Mouse (Mus musculus): ENCODE measurements around the gene Jade3. TPM values are rescaled to one million over a fixed set of nuclear protein-coding genes. Genes with fewer than 3 reads are reported as not detected.

The Jade3 gene
- total RNA-seq, 2 experiments from 2014 or later: 1.8 to 2.7 TPM

GRCm38 (mm10) chrX:20543867-20544266, 118.4 kb downstream of the Jade3 start:
- intact Hi-C loops (cut with DNase I): no loop called here
- no peak for DNase-seq

- peak in 1 of 2 experiments; percentile 15 for DNase-seq
- intact Hi-C loops (cut with DNase I): no loop called here
Observed at GRCm38 (mm10) chrX:20547609-20548008, 122.1 kb downstream of the Jade3 start.

- intact Hi-C loops (cut with DNase I): no loop called here
- peak; percentile 3 to 6 for DNase-seq
Observed at GRCm38 (mm10) chrX:20548011-20548879, 122.8 kb downstream of the Jade3 start.

GRCm38 (mm10) chrX:20548880-20549440, 123.5 kb downstream of the Jade3 start:
- intact Hi-C loops (cut with DNase I): no loop called here
- no peak for DNase-seq

GRCm38 (mm10) chrX:20549532-20549931, 124.0 kb downstream of the Jade3 start, which contains the start of gene Rgn:
TSS of gene Rgn (plus strand) at chrX:20549787.
- DNase-seq: no peak
- intact Hi-C loops (cut with DNase I): no loop called here

GRCm38 (mm10) chrX:20552199-20552598, 126.7 kb downstream of the Jade3 start:
- no peak for DNase-seq
- intact Hi-C loops (cut with DNase I): no loop called here

GRCm38 (mm10) chrX:20561846-20562245, 136.4 kb downstream of the Jade3 start:
- intact Hi-C loops (cut with DNase I): loop anchor here (10.0 kb wide), 2 partner anchors 197 to 227 kb away; partner anchors contain the start of gene Rp2
- DNase-seq: no peak

GRCm38 (mm10) chrX:20563941-20564340, 138.5 kb downstream of the Jade3 start:
- intact Hi-C loops (cut with DNase I): loop anchor here (10.0 kb wide), 2 partner anchors 199 to 229 kb away; partner anchors contain the start of gene Rp2
- DNase-seq: no peak

Other genes with a start within 250 kb of the Jade3 start
- gene Slc9a7, start 133.9 kb upstream of the Jade3 start, total RNA-seq (2021): 1 to 10 TPM; 3.9 to 4.0 TPM
- 10 to 100 TPM; 10.9 to 11.4 TPM for gene Rp2, start 61.2 kb upstream of the Jade3 start, total RNA-seq (2021)
- under 1 TPM; 0.31 to 0.38 TPM for gene Rgn, start 124.1 kb downstream of the Jade3 start, total RNA-seq (2021)
- gene Rbm10, start 191.8 kb downstream of the Jade3 start, total RNA-seq (2021): 10 to 100 TPM; 19.5 to 20.1 TPM
- 100 to 1,000 TPM; 685 to 742 TPM for gene Ndufb11, start 191.9 kb downstream of the Jade3 start, total RNA-seq (2021)
- gene Uba1, start 232.6 kb downstream of the Jade3 start, total RNA-seq (2021): 100 to 1,000 TPM; 220 to 228 TPM

Data from heart, postnatal 36 days (tissue).